Mouse (Mus musculus) urinary bladder, postnatal 25 days (tissue): Measurements from ENCODE around the gene Slc26a11.
"Not testable (repeated sequence)": the region's sequence is repeated elsewhere in the genome, so short reads cannot be mapped to it uniquely, and the experiment has no call there.

Experiments used
- DNase-seq: peaks from one replicate; pipeline ENCODE4 v3.0.0; 2022; ENCODE audit warnings: low spot score

The Slc26a11 gene

DNA sequence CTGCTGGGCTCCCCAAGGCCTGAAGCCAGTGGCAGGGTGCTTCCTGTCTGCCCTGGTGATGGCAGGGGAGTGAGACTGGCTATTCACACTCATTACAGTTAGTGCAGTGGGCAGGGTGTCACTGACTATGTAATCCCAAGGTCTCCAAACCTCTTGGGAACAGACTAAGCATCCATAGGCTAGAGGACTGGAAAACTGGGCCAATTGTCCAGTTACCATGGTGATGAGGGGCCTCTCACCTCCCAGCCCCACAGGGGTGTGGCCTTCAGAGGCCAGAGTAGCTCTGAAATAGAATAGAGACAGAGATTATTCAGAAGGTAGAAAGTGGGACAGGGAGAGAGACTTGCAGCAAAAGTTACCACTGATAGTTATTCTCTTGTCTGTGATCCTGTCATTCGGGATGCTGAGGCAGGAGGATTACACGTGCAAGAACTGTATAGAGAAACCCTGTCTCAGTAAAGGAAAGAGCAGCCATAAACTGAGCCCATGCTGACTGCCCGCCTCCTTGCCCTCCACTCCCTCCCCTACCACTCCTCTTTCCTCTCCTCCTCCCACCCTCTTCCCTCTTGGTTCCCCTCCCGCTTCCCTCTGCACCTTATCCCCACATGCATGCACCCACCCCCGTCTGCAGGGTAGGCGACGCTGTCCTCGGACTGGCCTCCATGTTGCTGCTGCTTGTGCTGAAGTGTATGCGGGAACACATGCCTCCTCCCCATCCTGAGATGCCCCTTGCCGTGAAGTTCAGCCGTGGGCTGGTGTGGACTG, 7.6 kb downstream of the Slc26a11 start:
- no peak for DNase-seq

DNA sequence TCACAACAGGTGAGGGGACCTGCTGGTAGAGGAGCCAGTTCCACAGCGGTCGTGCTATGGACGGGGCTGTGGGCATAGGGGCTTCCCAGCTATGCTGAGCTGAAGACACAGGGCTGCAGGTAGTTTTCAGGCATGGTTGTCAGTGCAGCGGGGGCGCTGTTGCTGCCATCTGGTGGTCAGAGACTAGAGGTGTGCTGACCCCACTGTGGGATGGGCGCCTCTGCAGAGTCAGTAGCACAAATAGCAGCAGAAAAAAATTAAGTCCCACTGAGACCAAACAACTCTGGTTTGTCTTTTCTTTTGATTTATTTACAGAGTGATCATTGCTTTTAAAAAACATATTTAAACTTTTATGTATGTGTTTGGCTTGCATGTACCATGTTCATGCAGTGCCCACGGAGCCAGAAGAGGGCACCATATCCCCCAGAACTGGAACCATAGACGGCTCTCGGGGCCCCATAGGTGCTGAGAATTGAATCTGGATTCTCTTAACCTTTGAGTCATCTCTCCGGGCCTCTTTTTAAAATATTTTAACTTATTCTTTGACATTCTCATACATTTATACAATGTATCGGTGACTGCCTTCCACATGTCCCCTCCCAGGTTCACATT, 8.3 kb downstream of the Slc26a11 start:
- peak; percentile 63 for DNase-seq

DNA sequence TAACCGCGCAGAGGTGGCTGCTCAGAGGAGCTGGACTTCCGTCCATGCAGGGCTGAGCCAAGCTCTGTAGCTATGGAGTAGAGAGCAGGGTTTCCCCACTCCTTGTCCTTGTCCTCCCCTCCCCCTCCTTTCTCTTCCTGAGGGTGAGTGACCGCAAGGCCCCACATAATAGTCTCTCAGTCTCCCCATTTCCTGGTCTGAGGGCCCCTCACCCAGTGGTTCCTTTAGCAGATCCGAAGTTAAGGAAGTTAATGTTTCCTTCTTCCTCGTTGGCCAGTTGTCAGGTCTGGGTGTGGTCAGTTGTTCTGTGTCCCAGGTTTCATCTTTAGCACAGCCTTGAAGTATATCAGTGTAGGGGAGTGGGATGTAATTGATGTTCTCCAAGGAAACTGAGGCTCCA, 20.1 kb downstream of the Slc26a11 start:
- no peak for DNase-seq

DNA sequence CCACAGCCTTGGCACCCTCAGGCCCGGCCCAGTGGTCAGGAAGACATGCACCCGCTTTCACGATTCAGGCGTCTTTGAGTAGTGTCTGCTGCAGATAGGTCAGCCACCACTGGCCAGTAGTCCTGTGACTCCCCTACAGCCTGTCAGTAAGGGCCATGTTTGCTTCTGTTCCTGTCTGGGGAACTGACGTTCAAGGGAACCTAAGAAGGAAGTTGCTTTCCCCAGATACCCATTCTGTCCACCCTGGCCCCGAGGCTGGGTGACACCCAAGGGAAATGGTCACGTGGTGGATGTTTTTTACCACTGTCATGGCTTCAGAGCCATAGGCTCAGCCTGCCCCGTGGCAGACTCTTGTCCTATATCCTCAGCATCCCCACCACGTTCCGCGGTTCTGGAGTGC, 22.0 kb downstream of the Slc26a11 start:
- no peak for DNase-seq

DNA sequence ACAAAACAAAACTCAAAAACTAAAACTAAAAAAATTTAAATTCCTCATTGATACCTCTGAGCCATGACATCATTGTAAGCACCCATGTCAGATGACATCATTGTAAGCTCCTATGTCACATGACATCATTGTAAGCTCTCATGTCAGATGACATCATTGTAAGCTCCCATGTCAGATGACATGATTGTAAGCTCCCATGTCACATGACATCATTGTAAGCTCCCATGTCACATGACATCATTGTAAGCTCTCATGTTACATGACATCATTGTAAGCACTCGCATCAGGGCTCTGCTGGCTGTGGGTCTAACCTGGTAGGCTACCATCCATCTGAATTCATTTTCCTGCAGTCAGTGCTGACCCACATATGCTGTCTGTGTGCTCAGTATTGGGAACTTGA, 23.2 kb downstream of the Slc26a11 start:
- no peak for DNase-seq

DNA sequence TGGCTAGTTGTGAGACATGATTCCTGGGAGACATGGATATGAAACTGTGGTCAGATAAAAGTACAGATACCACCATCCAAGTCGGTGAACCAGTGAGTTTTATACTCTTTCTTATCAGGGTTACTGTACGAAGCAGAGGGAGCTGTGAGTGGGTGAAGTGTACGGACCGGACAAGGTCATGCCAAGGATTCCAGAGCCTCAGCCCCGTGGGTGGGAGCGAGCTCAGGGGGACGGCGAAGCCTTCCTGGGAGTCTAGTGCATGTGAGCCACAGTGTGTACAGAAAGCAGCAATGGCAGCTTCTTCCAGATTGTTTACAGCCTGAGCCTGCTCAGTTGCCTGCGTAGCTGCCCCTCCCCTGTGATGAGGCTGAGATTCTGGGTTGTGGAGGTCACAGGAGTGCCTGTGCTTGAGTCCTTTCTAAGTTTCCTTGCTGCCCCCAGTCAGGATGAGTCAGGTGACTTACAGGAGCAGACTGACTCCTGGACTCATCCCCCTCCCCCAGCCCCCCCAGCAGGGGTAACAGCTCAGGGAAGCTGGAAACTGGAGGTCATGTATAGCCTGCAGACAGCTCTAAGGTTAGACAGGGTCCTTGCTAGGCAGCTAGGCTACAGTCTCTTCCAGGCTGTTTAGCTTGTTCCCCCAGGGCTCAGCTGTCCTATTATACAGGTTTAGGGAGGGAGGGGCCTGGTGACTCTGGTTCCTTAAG, 26.4 kb downstream of the Slc26a11 start:
- DNase-seq: no peak

DNA sequence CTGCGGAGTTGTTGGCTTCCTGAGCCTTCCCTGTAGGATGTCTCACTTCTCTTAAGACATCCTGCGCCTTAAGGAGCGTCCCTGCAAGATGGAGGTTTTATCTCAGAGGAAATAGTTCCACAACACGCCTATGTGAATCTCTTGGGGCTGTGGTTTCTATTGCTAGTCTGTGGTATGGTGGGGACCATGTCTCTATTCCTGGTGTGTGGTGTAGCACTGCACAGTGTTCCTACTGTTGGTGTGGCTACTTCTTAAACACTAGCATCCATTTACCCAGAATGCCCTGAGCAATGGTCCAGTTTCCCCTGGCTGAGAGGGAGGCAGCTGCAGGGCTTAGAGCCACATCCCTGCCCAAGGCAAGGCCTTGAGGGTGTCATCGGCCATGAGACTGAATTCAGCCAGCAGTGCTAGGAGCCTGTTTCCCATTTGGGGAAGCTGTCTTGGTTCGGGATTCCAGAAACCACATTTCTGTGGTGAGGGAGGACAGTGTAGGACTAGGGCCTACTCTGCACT, 27.0 kb downstream of the Slc26a11 start:
- DNase-seq: no peak

DNA sequence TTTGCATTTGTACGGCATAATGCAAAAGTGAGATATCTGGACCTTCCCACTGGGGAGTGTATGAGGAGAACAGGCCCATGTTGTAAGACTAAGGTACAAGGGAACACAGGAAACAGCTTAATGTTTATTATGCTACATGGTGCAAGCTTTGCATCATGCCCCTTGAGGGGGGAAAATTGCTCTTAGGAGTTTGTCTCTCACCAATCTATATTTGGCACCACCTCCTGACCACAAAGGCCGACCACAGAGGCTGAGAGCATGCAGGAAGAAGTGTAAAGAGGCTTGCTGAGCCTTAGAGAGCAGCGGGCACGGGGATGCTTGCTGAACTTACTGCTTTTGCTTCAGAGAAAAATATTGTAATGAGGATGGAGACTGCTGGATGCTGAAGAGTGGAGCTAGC, 29.5 kb downstream of the Slc26a11 start:
- DNase-seq: no peak

DNA sequence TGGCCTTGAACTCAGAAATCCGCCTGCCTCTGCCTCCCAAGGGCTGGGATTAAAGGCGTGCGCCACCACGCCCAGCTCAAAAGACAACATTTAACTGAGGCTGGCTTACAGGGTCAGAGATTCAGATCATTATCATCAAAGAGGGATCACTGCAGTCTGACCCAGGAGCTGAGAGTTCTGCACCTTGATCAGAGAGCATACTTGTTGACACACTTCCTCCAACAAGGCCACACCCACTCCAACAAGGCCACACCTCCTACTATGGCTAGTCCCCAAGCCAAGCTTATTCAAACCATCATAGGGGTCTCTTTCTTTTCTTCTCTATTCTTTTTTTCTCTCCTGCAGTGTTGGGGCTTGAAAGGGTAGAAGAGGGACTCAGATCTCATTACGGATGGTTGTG, 30.9 kb downstream of the Slc26a11 start:
- no peak for DNase-seq

DNA sequence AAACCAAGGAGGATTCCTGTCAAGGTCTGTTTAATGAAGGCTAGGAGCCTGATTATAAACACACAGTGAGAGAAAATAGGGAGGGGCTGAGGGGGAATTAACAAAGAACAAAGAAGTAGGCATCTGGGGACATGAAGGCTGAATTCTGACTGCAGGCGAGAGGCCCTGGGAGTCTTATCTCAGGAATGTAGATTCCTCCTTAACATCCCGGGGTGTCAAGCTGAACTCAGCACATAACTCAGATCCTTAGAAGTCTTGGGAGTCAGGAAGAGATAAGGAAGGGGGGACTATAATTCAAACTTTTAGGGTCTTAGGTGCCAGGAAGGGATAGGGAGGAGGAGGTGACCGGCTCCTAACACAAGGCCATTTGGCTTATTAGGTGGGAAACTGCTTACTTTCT, 31.9 kb downstream of the Slc26a11 start:
- DNase-seq: not testable (repeated sequence)

DNA sequence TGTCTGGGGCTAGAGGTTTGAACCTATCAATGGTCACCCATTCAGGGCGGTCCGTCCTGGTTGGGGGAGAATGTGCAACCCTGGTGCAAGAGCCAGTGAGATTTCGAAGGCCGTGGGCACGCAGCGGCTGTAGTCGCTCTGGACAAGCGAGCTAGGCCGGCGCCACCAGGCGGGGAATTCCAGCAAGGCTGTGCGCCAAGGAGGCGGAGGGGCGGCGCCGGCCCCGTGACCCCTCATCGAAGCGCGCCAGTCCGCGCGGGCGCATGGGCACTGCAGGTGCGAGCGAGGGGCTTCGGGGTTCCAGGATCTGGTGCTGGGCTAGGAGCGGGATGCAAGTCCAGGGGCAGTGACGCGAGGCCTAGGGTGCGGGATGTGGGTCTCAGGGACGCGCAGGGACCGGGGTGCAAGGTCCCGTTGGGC, 34.5 kb downstream of the Slc26a11 start:
- DNase-seq: peak; percentile 81

DNA sequence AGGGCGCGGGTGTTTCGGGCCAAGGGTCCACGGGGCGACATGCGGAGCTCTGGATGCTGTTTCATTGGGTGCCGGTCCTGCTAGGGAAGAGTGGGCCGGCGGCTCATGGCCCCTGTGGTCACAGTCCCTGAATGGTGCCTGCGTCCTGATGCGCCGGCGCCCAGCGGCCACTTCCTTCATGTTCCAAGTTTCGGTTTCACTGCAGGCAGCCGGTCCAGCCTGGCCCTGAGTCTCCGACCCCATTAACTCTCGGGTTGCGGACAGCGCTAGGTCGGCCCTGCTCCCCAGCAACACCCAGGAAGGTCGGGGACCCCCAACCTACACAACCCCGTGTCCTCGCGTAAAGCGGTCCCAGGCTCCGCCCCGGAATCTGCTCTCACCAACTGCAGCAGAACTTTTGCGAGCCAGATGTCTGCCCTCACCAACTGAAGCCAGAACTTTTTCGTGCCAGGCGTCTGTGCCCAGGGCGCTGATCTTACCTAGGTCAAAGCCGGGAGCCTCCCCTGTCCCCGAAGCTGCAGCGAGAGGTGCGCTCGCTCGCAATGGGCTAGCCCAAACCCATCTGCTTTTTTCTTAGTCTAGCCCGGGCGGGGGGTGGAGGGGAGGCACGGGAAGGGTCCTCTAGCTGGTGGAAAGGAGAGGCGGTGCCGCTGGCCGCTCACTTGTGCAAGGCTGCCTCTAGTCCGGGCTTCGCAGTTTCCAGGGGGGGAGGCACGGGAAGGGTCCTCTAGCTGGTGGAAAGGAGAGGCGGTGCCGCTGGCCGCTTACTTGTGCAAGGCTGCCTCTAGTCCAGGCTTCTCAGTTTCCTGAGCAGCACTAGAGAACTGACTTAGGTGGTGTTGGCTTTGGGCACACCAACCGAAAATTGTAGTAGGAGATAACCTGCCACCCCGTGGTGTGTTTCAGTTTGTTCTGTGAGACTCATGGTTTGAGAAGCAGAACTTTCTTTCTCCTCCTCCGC, 35.2 kb downstream of the Slc26a11 start:
- peak; percentile 64 for DNase-seq

DNA sequence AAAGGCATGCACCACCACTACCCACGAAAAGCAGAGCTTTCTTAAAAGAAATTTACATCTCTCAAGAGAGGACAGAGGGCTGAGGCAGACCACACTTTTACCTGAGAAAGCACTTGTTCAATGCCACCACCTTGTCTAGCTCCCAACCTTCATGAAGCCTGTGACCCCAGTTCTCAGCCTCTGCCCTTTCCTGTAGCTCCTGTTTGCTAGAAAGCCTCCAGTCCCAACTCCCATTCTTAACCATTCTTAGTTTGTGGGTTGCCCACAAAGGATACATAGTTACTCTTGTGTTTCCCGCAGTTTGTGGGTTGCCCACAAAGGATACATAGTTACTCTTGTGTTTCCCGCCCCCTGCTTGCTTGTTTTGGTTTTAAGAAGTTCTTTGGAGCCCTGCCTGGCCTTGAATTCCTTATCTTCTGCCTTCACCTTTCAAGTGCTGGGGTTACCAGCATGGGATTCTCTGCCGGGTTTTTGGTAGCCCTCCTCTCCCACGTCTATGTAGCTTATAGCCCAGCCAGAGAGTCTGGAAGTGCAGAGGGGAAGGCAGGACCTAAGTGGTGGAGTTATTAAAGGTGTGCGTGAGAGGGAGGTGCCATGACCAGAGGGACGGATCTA, 36.1 kb downstream of the Slc26a11 start:
- DNase-seq: no peak

DNA sequence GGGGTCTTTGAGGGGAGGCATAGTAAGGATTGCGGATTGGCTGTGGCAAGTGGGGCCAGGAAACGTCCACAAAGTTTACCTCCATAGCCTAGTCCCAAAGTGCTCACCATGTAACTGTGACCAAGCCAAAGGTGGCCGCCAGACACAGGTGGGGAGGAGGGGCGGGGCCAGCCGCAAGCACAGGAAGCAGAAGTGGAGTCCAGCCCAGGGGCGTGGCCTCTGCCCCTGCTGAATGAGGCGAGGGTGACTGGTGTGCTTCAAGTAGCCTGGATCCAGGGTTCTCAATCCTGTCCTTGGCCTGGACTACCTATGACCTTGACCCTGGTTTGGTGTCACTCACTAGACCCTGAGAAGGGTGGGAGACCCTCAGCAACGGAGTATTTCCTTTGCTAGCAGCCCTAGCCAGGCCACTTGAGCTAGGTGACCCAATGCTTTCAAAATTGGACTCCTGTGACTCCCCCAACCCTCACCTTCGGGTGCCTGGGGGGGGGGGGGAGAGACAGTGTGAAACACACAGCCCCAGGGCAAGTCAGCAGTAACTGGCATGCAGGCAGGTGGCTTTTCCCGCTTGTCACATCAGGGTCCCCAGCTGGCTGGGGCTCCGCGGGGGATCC, 36.8 kb downstream of the Slc26a11 start:
- peak; percentile 67 for DNase-seq

DNA sequence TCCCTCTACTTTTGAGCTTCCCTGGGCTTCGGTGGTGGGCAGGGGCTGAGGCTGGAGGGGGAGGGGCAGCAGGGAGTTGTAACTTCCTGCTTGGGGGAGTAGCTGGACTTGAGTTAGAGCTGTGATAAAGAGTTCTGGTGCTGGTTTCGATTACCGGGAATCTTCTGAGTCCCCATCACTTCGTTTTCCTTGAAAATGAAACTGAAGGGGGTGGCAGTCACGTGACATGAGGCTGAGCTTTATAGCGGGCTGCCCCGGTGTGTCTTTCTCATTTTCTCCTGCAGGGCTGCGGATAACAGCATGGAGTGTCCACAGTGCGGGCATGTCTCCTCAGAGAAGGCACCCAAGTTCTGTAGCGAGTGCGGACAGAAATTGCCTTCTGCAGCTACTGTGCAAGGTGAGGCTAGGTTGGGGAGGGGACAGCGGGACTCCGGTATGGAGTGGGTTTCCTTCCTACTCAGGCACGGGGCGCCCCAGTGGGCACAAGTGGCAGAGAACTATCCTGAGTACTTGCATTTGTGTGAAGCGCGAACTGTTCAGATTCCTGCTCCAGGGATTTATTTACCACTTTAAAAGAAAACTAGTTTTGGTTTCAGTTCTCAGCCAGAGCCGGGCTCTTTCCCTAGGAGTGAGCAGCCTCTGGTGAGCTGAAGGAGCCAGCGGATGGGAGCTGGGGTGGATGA, 37.6 kb downstream of the Slc26a11 start, which contains the start of gene Rnf213:
Rnf213 (plus strand) TSS at position 301 of the 683 bp plus-strand sequence.
- DNase-seq: peak; percentile 53

DNA sequence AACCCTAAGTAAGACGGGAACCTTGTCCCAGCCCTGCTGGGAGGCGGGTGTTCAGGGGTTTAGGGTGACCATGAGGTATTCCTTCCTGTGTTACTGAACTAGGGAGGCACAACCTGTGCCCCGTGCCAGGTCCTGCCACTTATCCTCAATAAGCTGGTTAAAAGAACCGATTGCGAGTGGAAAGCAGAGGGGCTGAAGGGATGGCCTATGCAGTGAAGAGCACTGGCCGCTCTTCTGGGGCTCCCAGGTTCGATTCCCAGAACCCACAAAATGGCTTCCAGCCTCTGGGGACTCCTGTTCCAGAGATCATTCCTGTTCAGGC, 38.1 kb downstream of the Slc26a11 start:
- no peak for DNase-seq

DNA sequence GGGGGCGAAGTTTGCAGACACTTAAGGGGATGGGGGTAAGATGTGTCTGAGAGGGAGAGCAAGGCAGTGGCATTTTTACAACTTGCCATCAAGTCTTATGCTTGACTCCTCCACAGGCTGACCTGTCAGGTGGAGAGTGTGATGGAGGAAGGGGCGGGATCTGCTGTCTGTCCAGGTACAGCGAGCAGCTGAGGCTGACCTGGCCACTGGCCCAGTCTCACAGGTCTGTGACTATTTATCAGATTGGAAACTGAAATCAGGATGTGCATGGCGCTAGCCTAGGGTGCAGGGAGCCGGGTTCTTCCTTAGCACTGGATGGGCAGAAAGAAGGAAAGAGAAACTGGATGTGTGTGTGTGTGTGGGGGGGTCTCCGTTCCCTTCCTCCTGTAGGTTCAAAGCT, 38.9 kb downstream of the Slc26a11 start:
- no peak for DNase-seq

DNA sequence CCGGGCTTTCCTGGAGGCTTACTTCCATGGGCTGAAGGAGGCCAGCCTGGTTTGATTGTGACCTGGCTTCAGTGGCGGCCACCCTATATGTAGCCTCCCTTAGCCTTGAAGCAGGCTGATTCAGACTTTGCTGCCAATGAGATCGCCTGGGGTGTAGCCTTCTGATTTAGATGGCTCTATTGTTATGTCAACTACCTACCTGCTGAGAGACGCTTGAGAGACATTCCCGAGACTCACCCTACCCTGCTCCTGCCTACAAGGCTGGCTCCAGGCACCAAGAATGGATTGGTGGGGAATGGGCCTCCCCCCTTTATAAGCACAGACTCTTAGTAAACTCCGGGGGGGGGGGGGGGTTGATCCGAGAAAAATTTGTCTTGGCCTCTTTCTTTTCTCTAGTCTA, 40.0 kb downstream of the Slc26a11 start:
- DNase-seq: no peak

DNA sequence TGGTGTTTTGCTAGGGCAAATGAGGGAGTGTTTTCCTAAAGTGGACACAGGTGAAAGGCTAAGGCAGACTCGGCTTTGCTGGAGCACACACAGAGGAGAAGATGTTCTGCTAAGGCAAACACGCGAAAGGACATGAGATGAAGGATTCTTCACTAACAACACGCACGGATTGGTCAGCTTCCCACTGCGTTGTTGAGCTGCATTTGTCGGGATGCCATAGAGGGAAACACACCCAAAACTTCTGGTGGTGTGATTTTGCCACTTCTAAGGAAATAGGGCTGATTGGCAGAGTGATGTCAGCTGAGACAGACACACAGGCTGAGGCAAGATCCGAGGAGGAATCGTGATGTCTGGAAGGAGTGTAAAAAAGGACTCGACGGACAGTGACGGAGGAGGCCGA, 40.6 kb downstream of the Slc26a11 start:
- no peak for DNase-seq

DNA sequence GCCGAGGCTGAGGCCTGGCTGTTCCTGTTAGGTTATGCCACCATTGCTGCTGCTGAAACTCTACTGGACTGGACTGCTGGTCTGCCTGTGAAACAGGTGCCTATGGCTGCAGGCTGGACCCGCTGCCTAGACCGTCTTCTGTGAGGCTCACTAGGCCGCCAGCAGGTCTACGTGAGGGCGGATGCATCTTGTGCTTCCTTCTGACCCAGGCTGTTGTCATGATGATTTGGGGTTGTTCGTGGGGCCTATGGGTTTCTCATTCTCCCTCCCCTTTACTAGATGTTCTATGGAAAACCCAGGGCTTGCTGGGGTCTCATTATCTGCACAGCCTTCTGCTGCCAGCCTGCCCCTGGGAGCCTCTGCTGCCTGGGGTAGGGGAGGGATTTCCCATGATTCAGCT, 41.1 kb downstream of the Slc26a11 start:
- DNase-seq: no peak
